Mouse (Mus musculus) induced T-regulatory cell, adult 2 months (primary cell): ENCODE results near the gene B3galt5.

Experiments used
- DNase-seq: peaks from one replicate; pipeline ENCODE4 v3.0.0-alpha.2; 2012; ENCODE audit warnings: low read depth

B3galt5 gene

GRCm38 (mm10) chr16:96345117-96345516 is 109.5 kb downstream of the B3galt5 start:
- DNase-seq: peak; percentile 87

DNA sequence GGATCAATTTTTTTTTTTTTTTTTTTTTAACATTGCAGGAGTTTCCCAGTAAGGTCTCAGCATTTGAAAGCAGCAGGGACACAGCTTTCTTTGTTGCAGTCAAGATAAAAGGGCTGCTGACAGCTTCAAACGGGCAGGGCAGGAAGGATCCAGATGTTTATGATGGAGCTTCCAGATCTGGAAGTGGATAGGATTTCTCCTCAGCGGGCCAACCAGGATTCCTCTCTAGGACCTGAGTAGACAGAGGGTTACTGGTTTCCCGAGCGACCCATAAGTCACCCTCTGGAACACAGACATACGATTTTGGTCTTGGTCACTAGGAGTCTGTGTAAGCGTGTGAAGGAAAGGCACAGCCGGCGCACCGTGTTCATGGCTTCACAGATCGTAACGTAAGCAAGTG is 112.5 kb downstream of the B3galt5 start:
- DNase-seq: no peak

- no peak for DNase-seq
Observed at GRCm38 (mm10) chr16:96348766-96349165, 113.2 kb downstream of the B3galt5 start.

- no peak for DNase-seq
Observed at GRCm38 (mm10) chr16:96351520-96351919, 115.9 kb downstream of the B3galt5 start.

GRCm38 (mm10) chr16:96353296-96353896 is 117.8 kb downstream of the B3galt5 start:
- no peak for DNase-seq

GRCm38 (mm10) chr16:96353996-96354395 is 118.4 kb downstream of the B3galt5 start:
- DNase-seq: peak; percentile 29

- peak; percentile 75 for DNase-seq
Observed at GRCm38 (mm10) chr16:96357903-96358302, 122.3 kb downstream of the B3galt5 start.

- DNase-seq: no peak
Observed at GRCm38 (mm10) chr16:96361305-96362124, 125.9 kb downstream of the B3galt5 start.

DNA sequence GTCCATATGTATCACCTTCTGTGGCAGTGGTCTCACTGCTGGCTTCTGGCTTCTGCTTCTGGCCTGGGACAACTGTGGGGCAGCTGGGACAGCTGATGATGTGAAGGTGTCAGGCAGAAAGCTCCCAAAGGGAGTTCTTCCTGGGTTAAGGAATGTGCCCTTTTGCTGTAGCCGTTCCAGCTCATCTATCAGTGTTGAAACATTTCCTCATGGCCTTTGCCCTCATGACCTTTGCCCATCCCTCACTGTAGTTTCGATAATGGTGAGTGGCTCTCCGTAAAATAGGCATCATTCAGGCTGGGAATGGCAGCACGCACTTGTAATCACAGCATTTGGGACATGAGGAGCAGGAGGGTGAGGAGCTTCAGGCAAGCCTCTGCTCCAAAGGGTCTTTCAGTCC is 127.3 kb downstream of the B3galt5 start:
- DNase-seq: no peak

DNA sequence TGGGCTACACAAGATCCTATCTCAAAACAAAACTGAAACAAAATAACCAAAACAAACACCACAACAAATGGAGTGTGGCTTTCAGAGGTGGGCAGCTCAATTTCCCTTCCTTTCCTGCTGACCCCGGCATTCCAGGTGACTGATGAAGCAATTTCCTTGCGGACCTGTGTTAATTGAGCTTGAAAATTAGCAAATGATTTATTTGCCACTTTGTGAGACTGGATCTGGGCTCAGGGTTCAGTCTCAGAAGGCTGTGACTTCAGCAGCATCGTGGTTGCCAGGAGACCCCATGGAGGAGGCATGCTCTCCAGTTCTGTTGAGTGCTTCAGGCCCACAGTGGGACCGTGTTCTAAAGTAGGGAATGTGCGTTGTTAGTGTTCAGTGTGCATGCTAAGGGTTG is 127.7 kb downstream of the B3galt5 start:
- no peak for DNase-seq

GRCm38 (mm10) chr16:96364870-96365269 is 129.3 kb downstream of the B3galt5 start:
- DNase-seq: no peak
